Mouse (Mus musculus) CH12.LX (cell line): ENCODE results near the gene Git2.

ENCODE experiments used
- CTCF ChIP-seq, 2 experiments: IDR thresholded peaks in 1 of 2; conservative IDR thresholded peaks in 1 of 2; 2 replicates each; pipeline ENCODE4 v1.5.1; 2011 to 2012; ENCODE audit warnings: low read depth in 2 of 2, low read length in 2 of 2, improper control_type of control experiment in 1 of 2, inconsistent platforms in 1 of 2, mild to moderate bottlenecking in 1 of 2, moderate library complexity in 1 of 2
- SIN3A ChIP-seq: IDR thresholded peaks from 2 replicates; pipeline ENCODE4 v1.6.1; 2012; ENCODE audit warnings: low read length, improper control_type of control experiment, inconsistent platforms
- SMC3 ChIP-seq: IDR thresholded peaks from 2 replicates; pipeline ENCODE4 v1.6.1; 2011; ENCODE audit warnings: low read depth, low read length, improper control_type of control experiment

- TF ChIP-seq CTCF (conservative IDR thresholded peaks at IDR 0.05 in 1 of 2, IDR thresholded peaks at IDR 0.05 in 1 of 2; ENCODE audit: low read depth in 2 of 2, low read length in 2 of 2) (no peak), SMC3 (no peak), SIN3A (no peak)
Observed at GRCm38 (mm10) chr5:114803231-114803630, 27.9 kb upstream of the Git2 start.
